Mouse (Mus musculus) hindbrain, embryonic 14.5 days (tissue): Measurements from ENCODE around the gene Trim45. TPM values are rescaled to one million over a fixed set of nuclear protein-coding genes. Genes with fewer than 3 reads are reported as not detected.

Experiments
- ATAC-seq: fragments of 200-750 bp; cut with Nextera tagmentation; 2 replicates; pipeline ENCODE4 v1.8.0; 2017; ENCODE audit warnings: moderate number of reproducible peaks, mild to moderate bottlenecking, moderate TSS enrichment, moderate library complexity; ENCODE audit not compliant: low FRiP score
- DNase-seq: peaks from one replicate; pipeline ENCODE4 v3.0.0-alpha.2; 2015; ENCODE audit warnings: low spot score
- H3K27ac ChIP-seq: fragments of 300-500 bp; sonication (generic); 2 replicates; pipeline ENCODE4 v1.5.1; 2014; ENCODE audit warnings: mild to moderate bottlenecking, moderate library complexity
- H3K27me3 ChIP-seq: fragments of 300-500 bp; sonication (generic); 2 replicates; pipeline ENCODE4 v1.6.1; 2014; ENCODE audit warnings: mild to moderate bottlenecking, low read length, mixed read lengths; ENCODE audit not compliant: control insufficient read depth, insufficient read depth
- H3K36me3 ChIP-seq: fragments of 300-500 bp; sonication (generic); replicated peaks from 2 replicates; pipeline ENCODE4 v1.6.1; 2014; ENCODE audit not compliant: control insufficient read depth, insufficient read depth
- H3K4me1 ChIP-seq: fragments of 300-500 bp; sonication (generic); replicated peaks from 2 replicates; pipeline ENCODE4 v1.6.1; 2014; ENCODE audit warnings: antibody characterized with exemption, low read length, mixed read lengths; ENCODE audit not compliant: control insufficient read depth, insufficient read depth
- H3K4me2 ChIP-seq: fragments of 300-500 bp; sonication (generic); replicated peaks from 2 replicates; pipeline ENCODE4 v1.6.1; 2014; ENCODE audit warnings: mild to moderate bottlenecking, moderate library complexity
- H3K4me3 ChIP-seq: fragments of 300-500 bp; sonication (generic); replicated peaks from 2 replicates; pipeline ENCODE4 v1.5.1; 2014; ENCODE audit warnings: mild to moderate bottlenecking, low read length
- H3K9ac ChIP-seq: fragments of 300-500 bp; sonication (generic); 2 replicates; pipeline ENCODE4 v1.6.1; 2014
- H3K9me3 ChIP-seq: fragments of 300-500 bp; sonication (generic); 2 replicates; pipeline ENCODE4 v1.6.1; 2016; ENCODE audit warnings: low read length; ENCODE audit not compliant: control insufficient read depth
- WGBS: fragments of 180-500 bp; shearing (Covaris S2); extraction: QIAGEN DNeasy Blood & Tissue Kit; methylation state at CpG from one replicate; pipeline ENCODE4 v1.1.7; 2014; 5-methylcytosine and 5-hydroxymethylcytosine counted together
- polyA plus RNA-seq: library from polyadenylated mRNA; unstranded; fragments of >200 nt; fragmentation: Nextera tagmentation; extraction: Ambion mirVana; gene quantifications from 2 replicates; pipeline ENCODE4 v1.2.1, GENCODE M21; 2014

The Trim45 gene
- polyA plus RNA-seq, 1 experiment from 2014 or later, result 6.2 TPM

DNA sequence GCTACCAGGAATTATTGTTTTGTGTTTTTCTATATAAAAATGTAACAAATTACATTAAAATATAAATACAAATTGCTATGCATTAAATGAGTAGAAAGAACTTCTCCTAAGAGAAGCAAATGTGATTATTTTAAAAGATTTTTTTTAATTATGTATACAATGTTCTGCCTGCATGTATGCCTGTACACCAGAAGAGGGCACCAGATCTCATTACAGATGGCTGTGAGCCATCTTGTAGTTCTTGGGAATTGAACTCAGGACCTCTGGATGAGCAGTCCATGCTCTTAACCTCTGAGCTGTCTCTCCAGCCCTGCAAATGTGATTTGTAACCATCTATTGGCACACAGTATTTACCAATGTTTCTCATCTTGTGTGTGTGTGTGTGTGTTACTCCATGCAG is 32.6 kb downstream of the Trim45 start:
- DNase-seq, result no peak
- H3K4me2 ChIP-seq, result no peak overlapping the region
- H3K4me1 ChIP-seq, result no peaks in the 10 kb centered on the region
- no peak overlapping the region for H3K27ac ChIP-seq
- no peak for ATAC-seq
- no peaks in the 10 kb centered on the region for H3K9me3 ChIP-seq
- peaks cover 42% of the 10 kb centered on the region for H3K36me3 ChIP-seq
- H3K27me3 ChIP-seq, result no peaks in the 10 kb centered on the region
- no peak overlapping the region for H3K9ac ChIP-seq
- H3K4me3 ChIP-seq, result no peak overlapping the region

GRCm38 (mm10) chr3:100961007-100961406 is 39.0 kb downstream of the Trim45 start:
- Histone ChIP-seq H3K9me3 (no peaks in the 10 kb centered on the region), H3K27ac (no peak overlapping the region), H3K4me1 (no peaks in the 10 kb centered on the region), H3K36me3 (peaks cover 26% of the 10 kb centered on the region; the same call in 1 of the 2 replicates), H3K9ac (no peak overlapping the region), H3K4me2 (no peak overlapping the region), H3K4me3 (no peak overlapping the region), H3K27me3 (no peaks in the 10 kb centered on the region)
- 84% methylated on average over 5 of the region's 5 CpGs for WGBS
- ATAC-seq (no peak), DNase-seq (no peak)

DNA sequence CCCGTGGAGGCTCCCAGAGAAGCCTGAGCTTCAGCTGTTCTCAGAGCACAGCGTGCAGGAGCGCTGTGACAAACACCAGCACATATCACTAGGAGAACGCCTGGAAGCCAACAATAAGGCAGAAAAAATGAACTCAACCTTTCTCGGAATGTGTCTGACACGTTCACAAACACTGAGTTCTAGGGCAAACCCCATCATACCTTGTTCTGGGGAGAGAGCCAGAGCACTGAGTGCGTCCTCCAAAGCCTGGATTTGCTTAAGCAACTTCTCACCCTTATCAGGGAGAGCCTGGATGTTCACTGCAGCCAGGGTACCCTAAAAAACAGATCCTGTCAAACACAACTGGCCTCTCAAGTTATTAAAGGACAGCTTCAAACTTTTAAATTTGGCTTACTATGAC is 39.5 kb downstream of the Trim45 start:
- Histone ChIP-seq H3K9ac (no peak overlapping the region), H3K9me3 (no peaks in the 10 kb centered on the region), H3K4me3 (no peak overlapping the region), H3K27me3 (no peaks in the 10 kb centered on the region), H3K4me1 (no peaks in the 10 kb centered on the region), H3K36me3 (peaks cover 26% of the 10 kb centered on the region; the same call in 1 of the 2 replicates), H3K27ac (no peak overlapping the region), H3K4me2 (no peak overlapping the region)
- no peak for DNase-seq
- no peak for ATAC-seq
- 92% methylated on average over 7 of the region's 7 CpGs for WGBS

DNA sequence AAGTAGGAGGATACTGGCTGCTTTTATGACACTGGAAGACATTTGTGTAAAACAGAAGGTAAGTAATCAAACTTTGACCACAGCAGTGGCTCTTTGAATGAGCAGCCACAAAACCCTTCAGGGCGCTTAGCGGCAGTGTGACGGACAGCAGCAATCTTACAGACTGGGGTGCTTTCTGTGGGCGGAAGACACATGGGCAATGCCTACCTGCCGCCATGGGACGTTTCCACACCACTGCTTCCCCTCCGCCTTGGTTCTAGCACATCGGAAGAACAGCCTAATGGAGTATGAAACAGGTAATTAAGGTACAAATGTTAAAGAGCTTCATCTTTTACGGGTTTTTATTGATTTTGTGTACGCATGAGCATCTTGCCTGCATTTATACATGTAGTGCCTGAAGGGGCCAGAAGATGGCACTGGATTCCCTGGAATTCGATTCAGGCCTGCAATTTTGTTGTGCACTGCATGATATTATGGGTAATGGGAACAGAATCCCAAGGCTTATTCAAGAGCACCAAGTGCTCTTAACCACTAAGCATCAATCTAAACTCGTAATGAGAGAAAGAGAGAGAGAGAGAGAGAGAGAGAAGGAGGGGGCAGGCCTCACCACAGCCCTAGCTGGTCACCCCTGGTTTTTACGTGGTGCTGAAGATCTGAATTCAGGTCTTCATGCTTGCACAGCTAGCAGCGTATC is 42.0 kb downstream of the Trim45 start:
- ATAC-seq, result peak; percentile 68
- H3K4me3 ChIP-seq, result no peak overlapping the region
- 73% methylated on average over 14 of the region's 14 CpGs for WGBS

DNA sequence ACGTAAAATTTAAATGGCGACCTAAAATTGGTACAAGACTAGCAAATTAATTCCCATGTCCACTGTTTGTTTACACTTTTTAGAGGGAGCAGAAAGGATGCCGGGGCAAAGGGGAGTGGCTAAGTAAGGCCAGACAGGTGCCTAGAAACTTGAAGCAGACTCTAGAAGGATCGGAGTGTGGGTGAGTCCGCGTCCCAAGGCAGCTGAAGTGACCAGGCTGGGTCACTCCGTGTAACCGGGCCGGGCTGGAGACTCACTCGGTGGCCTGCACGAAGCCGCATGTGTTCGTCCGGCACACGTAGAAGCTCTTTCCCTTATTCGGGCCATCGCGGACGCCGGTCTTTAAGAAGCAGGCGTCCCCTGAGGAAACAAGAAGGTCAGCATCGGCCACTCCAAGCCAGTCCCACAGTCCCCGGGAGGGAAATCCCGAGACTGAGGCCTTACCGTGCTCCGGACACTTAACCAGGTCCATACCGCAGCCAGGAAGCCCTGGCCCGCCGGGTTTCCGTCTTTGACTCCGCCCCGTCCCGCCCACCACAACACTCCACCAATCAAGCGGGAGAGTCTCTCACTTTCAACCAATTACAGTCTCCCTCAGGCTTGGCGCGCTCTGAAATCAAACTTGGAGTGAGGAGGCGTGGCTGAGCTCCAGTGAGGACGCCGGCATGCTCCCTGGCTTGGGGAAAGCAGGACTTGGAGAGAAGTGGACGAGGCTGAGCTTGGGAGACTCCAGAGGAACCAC is 47.3 kb downstream of the Trim45 start, which contains the start of gene Ttf2:
TSS of gene Ttf2 (minus strand) at position 488 of the 742 bp plus-strand sequence.
- Histone ChIP-seq H3K36me3 (no peaks in the 10 kb centered on the region), H3K9ac (peak within 1 kb of the TSS; percentile 46), H3K9me3 (no peaks in the 10 kb centered on the region), H3K27me3 (no peaks in the 10 kb centered on the region), H3K27ac (no peak within 1 kb of the TSS), H3K4me1 (no peaks in the 10 kb centered on the region), H3K4me3 (peak within 1 kb of the TSS; percentile 47), H3K4me2 (peak within 1 kb of the TSS; percentile 62)
- WGBS, result under 1% methylated on average over 40 of the region's 40 CpGs
- ATAC-seq, result peak; percentile 98
- peak; percentile 93 for DNase-seq

More for the DNA sequence above, 42.0 kb downstream of the Trim45 start:
- no peaks in the 10 kb centered on the region for H3K9me3 ChIP-seq
- H3K4me2 ChIP-seq, result no peak overlapping the region
- H3K27me3 ChIP-seq, result no peaks in the 10 kb centered on the region
- H3K36me3 ChIP-seq, result peaks cover 18% of the 10 kb centered on the region; the same call in 1 of the 2 replicates
- H3K27ac ChIP-seq, result no peak overlapping the region
- no peaks in the 10 kb centered on the region for H3K4me1 ChIP-seq
- H3K9ac ChIP-seq, result no peak overlapping the region
- DNase-seq, result peak; percentile 80

GRCm38 (mm10) chr3:100973906-100974305 is 51.9 kb downstream of the Trim45 start:
- no peak overlapping the region for H3K4me3 ChIP-seq
- H3K27ac ChIP-seq, result no peak overlapping the region
- H3K9ac ChIP-seq, result no peak overlapping the region
- 3% methylated on average over 1 of the region's 1 CpGs for WGBS
- H3K36me3 ChIP-seq, result no peaks in the 10 kb centered on the region
- no peaks in the 10 kb centered on the region for H3K27me3 ChIP-seq
- H3K4me1 ChIP-seq, result no peaks in the 10 kb centered on the region
- H3K9me3 ChIP-seq, result no peaks in the 10 kb centered on the region
- no peak for ATAC-seq
- no peak overlapping the region for H3K4me2 ChIP-seq
- DNase-seq, result peak; percentile 74

DNA sequence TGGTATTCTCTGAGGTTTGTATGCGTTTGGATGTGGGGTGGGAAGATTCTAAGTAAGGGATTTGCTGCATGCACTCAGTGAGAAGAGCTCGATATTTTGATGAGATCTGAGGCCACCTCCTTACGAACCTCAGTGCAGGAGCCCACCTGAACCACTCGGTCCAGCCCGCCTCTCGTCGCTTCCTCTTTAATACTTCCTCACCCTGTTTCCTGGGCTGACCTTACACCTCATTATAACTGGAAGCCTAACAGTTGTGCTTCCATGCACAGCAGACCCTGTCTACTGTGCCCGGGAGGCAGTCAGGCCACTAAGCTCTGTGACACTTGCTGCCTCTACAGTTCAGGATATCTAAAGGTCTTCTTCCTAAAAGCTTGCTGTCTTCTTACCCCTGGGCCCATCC is 57.3 kb downstream of the Trim45 start:
- Histone ChIP-seq H3K4me2 (no peak overlapping the region), H3K9ac (no peak overlapping the region), H3K9me3 (no peaks in the 10 kb centered on the region), H3K4me1 (no peaks in the 10 kb centered on the region), H3K27ac (no peak overlapping the region), H3K36me3 (no peaks in the 10 kb centered on the region), H3K4me3 (no peak overlapping the region), H3K27me3 (no peaks in the 10 kb centered on the region)
- ATAC-seq (no peak), DNase-seq (no peak)
- WGBS, result 84% methylated on average over 8 of the region's 8 CpGs

Other genes with a start within 250 kb of the Trim45 start
- gene Man1a2, start 236.7 kb upstream of the Trim45 start, polyA plus RNA-seq, result 61.2 and 65.3 TPM in 2 replicates
- not detected in 2 replicates for gene Vtcn1, start 96.7 kb upstream of the Trim45 start, polyA plus RNA-seq
- gene Ttf2, start 47.5 kb downstream of the Trim45 start, polyA plus RNA-seq, result 4.8 and 5.5 TPM in 2 replicates
- 0.05 and 0.07 TPM in 2 replicates for gene Cd101, start 107.4 kb downstream of the Trim45 start, polyA plus RNA-seq
- gene Ptgfrn, start 188.1 kb downstream of the Trim45 start, polyA plus RNA-seq, result 3.6 and 3.7 TPM in 2 replicates